Mouse (Mus musculus) MEL-GATA-1-ER (cell line): ENCODE results near the gene A630001G21Rik.
A peak's percentile ranks its signal among the peaks of the same experiment; 100 is the strongest.

Experiments
- DNase-seq: peaks from one replicate; pipeline ENCODE4 v3.0.0-alpha.2; 2012; ENCODE audit warnings: low read depth; ENCODE audit errors: extremely low read depth

A630001G21Rik gene

GRCm38 (mm10) chr1:85735463-85736123 lies 42.9 kb downstream of the A630001G21Rik start:
- peak; percentile 90 for DNase-seq

- DNase-seq: no peak
Measured at GRCm38 (mm10) chr1:85734511-85734910, 43.9 kb downstream of the A630001G21Rik start.

GRCm38 (mm10) chr1:85732581-85732980 lies 45.9 kb downstream of the A630001G21Rik start:
- DNase-seq: no peak

GRCm38 (mm10) chr1:85730471-85730870 lies 48.0 kb downstream of the A630001G21Rik start:
- no peak for DNase-seq

- DNase-seq: no peak
Measured at GRCm38 (mm10) chr1:85720220-85720893, 58.1 kb downstream of the A630001G21Rik start.

GRCm38 (mm10) chr1:85719049-85719448 lies 59.4 kb downstream of the A630001G21Rik start:
- DNase-seq: no peak

GRCm38 (mm10) chr1:85716447-85717027 lies 61.9 kb downstream of the A630001G21Rik start:
- DNase-seq: no peak

GRCm38 (mm10) chr1:85714501-85714900 lies 63.9 kb downstream of the A630001G21Rik start:
- DNase-seq: no peak

GRCm38 (mm10) chr1:85706754-85707153 lies 71.7 kb downstream of the A630001G21Rik start:
- DNase-seq: no peak

- no peak for DNase-seq
Measured at GRCm38 (mm10) chr1:85705552-85705951, 72.9 kb downstream of the A630001G21Rik start.

- peak; percentile 97 for DNase-seq
Measured at GRCm38 (mm10) chr1:85703245-85704186, 74.9 kb downstream of the A630001G21Rik start.

GRCm38 (mm10) chr1:85702531-85702930 lies 75.9 kb downstream of the A630001G21Rik start:
- DNase-seq: no peak

- DNase-seq: peak; percentile 64
Measured at GRCm38 (mm10) chr1:85697721-85698493, 80.5 kb downstream of the A630001G21Rik start.

- DNase-seq: no peak
Measured at GRCm38 (mm10) chr1:85695646-85696045, 82.8 kb downstream of the A630001G21Rik start.

- DNase-seq: peak; percentile 82
Measured at GRCm38 (mm10) chr1:85693280-85693679, 85.2 kb downstream of the A630001G21Rik start.

- no peak for DNase-seq
Measured at GRCm38 (mm10) chr1:85692281-85692680, 86.2 kb downstream of the A630001G21Rik start.

GRCm38 (mm10) chr1:85690544-85690943 lies 87.9 kb downstream of the A630001G21Rik start:
- no peak for DNase-seq

- no peak for DNase-seq
Measured at GRCm38 (mm10) chr1:85687346-85687745, 91.1 kb downstream of the A630001G21Rik start.

GRCm38 (mm10) chr1:85686666-85687065 lies 91.8 kb downstream of the A630001G21Rik start:
- no peak for DNase-seq

- DNase-seq: no peak
Measured at GRCm38 (mm10) chr1:85680226-85680625, 98.2 kb downstream of the A630001G21Rik start.
